Mouse (Mus musculus): Measurements from ENCODE around the gene Mapk9. TPM values are rescaled to one million over a fixed set of nuclear protein-coding genes. Genes with fewer than 3 reads are reported as not detected.
A peak's percentile ranks its signal among the peaks of the same experiment; 100 is the strongest.

Gene Mapk9
- total RNA-seq, 2 experiments from 2014 or later: 61.6 to 71.3 TPM

- DNase-seq (ENCODE audit: low spot score in 2 of 2): no peak
These were observed 41.9 kb downstream of the Mapk9 start for GRCm38 (mm10) chr11:49888469-49888868.

- DNase-seq (ENCODE audit: low spot score in 2 of 2): no peak
These were observed 45.4 kb downstream of the Mapk9 start for GRCm38 (mm10) chr11:49891993-49892392.

GRCm38 (mm10) chr11:49893806-49894205 is 47.3 kb downstream of the Mapk9 start:
- no peak for DNase-seq (ENCODE audit: low spot score in 2 of 2)

GRCm38 (mm10) chr11:49895966-49896590 is 49.5 kb downstream of the Mapk9 start:
- no peak for DNase-seq (ENCODE audit: low spot score in 2 of 2)

GRCm38 (mm10) chr11:49900043-49900442 is 53.5 kb downstream of the Mapk9 start:
- DNase-seq (ENCODE audit: low spot score in 2 of 2): peak in 1 of 2 experiments; percentile 22

- DNase-seq (ENCODE audit: low spot score in 2 of 2): no peak
These were observed 54.6 kb downstream of the Mapk9 start for GRCm38 (mm10) chr11:49900962-49901658.

- peak; percentile 77 to 82 for DNase-seq (ENCODE audit: low spot score in 2 of 2)
These were observed 55.3 kb downstream of the Mapk9 start, which contains the start of gene Rasgef1c for GRCm38 (mm10) chr11:49901659-49902458. TSS of gene Rasgef1c (plus strand) at chr11:49901835.

GRCm38 (mm10) chr11:49903333-49903732 is 56.8 kb downstream of the Mapk9 start:
- peak; percentile 74 to 81 for DNase-seq (ENCODE audit: low spot score in 2 of 2)

GRCm38 (mm10) chr11:49918521-49919180 is 72.1 kb downstream of the Mapk9 start:
- DNase-seq (ENCODE audit: low spot score in 2 of 2): peak in 1 of 2 experiments; percentile 13

- no peak for DNase-seq (ENCODE audit: low spot score in 2 of 2)
These were observed 72.8 kb downstream of the Mapk9 start for GRCm38 (mm10) chr11:49919304-49919703.

GRCm38 (mm10) chr11:49923539-49923938 is 77.0 kb downstream of the Mapk9 start:
- no peak for DNase-seq (ENCODE audit: low spot score in 2 of 2)

- peak in 1 of 2 experiments; percentile 3 for DNase-seq (ENCODE audit: low spot score in 2 of 2)
These were observed 79.6 kb downstream of the Mapk9 start for GRCm38 (mm10) chr11:49926183-49926582.

- peak in 1 of 2 experiments; percentile 17 for DNase-seq (ENCODE audit: low spot score in 2 of 2)
These were observed 80.6 kb downstream of the Mapk9 start for GRCm38 (mm10) chr11:49927169-49927568.

GRCm38 (mm10) chr11:49927670-49928069 is 81.1 kb downstream of the Mapk9 start:
- DNase-seq (ENCODE audit: low spot score in 2 of 2): peak in 1 of 2 experiments; percentile 3

- peak in 1 of 2 experiments; percentile 8 for DNase-seq (ENCODE audit: low spot score in 2 of 2)
These were observed 84.6 kb downstream of the Mapk9 start for GRCm38 (mm10) chr11:49931037-49931625.

GRCm38 (mm10) chr11:49931853-49932252 is 85.3 kb downstream of the Mapk9 start:
- DNase-seq (ENCODE audit: low spot score in 2 of 2): no peak

- DNase-seq (ENCODE audit: low spot score in 2 of 2): no peak
These were observed 87.3 kb downstream of the Mapk9 start for GRCm38 (mm10) chr11:49933811-49934210.

- no peak for DNase-seq (ENCODE audit: low spot score in 2 of 2)
These were observed 87.8 kb downstream of the Mapk9 start for GRCm38 (mm10) chr11:49934322-49934721.
